Mouse (Mus musculus) forebrain, postnatal 0 days (tissue): ENCODE measurements around the gene Ttc34. TPM values are rescaled to one million over a fixed set of nuclear protein-coding genes. Genes with fewer than 3 reads are reported as not detected.

Source experiments
- ATAC-seq: fragments of 200-750 bp; cut with Nextera tagmentation; 2 replicates; pipeline ENCODE4 v1.8.0; 2017; ENCODE audit warnings: mild to moderate bottlenecking, moderate library complexity
- DNase-seq: peaks from one replicate; pipeline ENCODE4 v3.0.0-alpha.2; 2015
- H3K27ac ChIP-seq: fragments of 300-500 bp; sonication (generic); 2 replicates; pipeline ENCODE4 v1.5.1; 2014; ENCODE audit warnings: low read depth, mild to moderate bottlenecking, antibody characterized with exemption, low read length, moderate library complexity, mixed read lengths
- H3K27me3 ChIP-seq: fragments of 300-500 bp; sonication (generic); 2 replicates; pipeline ENCODE4 v1.6.1; 2014; ENCODE audit warnings: mild to moderate bottlenecking, low read length, mixed read lengths; ENCODE audit not compliant: insufficient read depth
- H3K36me3 ChIP-seq: fragments of 300-500 bp; sonication (generic); 2 replicates; pipeline ENCODE4 v1.6.1; 2014; ENCODE audit warnings: mild to moderate bottlenecking, moderate library complexity; ENCODE audit not compliant: insufficient read depth
- H3K4me1 ChIP-seq: fragments of 300-500 bp; sonication (generic); 2 replicates; pipeline ENCODE4 v1.6.1; 2014; ENCODE audit warnings: antibody characterized with exemption; ENCODE audit not compliant: insufficient read depth
- H3K4me2 ChIP-seq: fragments of 300-500 bp; sonication (generic); 2 replicates; pipeline ENCODE4 v1.6.1; 2014; ENCODE audit warnings: low read depth, mild to moderate bottlenecking, moderate library complexity
- H3K4me3 ChIP-seq: fragments of 300-500 bp; sonication (generic); 2 replicates; pipeline ENCODE4 v1.5.1; 2014; ENCODE audit warnings: low read depth, low read length, mixed read lengths
- H3K9ac ChIP-seq: fragments of 300-500 bp; sonication (generic); 2 replicates; pipeline ENCODE4 v1.6.1; 2014; ENCODE audit warnings: mild to moderate bottlenecking
- H3K9me3 ChIP-seq: fragments of 300-500 bp; sonication (generic); 2 replicates; pipeline ENCODE4 v1.6.1; 2016; ENCODE audit warnings: low read length
- CTCF ChIP-seq: sonication (generic); IDR thresholded peaks from 2 replicates; pipeline ENCODE4 v1.5.1; 2016; ENCODE audit warnings: antibody characterized with exemption, control low read depth, low read depth
- WGBS: fragments of 180-500 bp; shearing (Covaris S2); extraction: QIAGEN DNeasy Blood & Tissue Kit; methylation state at CpG from one replicate; pipeline ENCODE4 v1.1.7; 2014; 5-methylcytosine and 5-hydroxymethylcytosine counted together
- polyA plus RNA-seq: library from polyadenylated mRNA; unstranded; fragments of >200 nt; fragmentation: Nextera tagmentation; extraction: Ambion mirVana; gene quantifications from 2 replicates; pipeline ENCODE4 v1.2.1, GENCODE M21; 2015
- total RNA-seq: library from RNA; depleted of rRNA; stranded (reverse); fragments of >200 nt; gene quantifications from 2 replicates; pipeline ENCODE4 v1.2.3, GENCODE M21; 2014

Gene Ttc34
- total and polyA plus RNA-seq, 2 experiments from 2014 or later, result 3.6 to 4.1 TPM

- DNase-seq (no peak), ATAC-seq (no peak)
- Histone ChIP-seq H3K4me1 (no peaks in the 10 kb centered on the region), H3K4me3 (no peak overlapping the region), H3K4me2 (no peak overlapping the region), H3K27ac (no peak overlapping the region), H3K9me3 (no peaks in the 10 kb centered on the region), H3K27me3 (peaks cover 13% of the 10 kb centered on the region; the same call in 1 of the 2 replicates), H3K36me3 (no peaks in the 10 kb centered on the region), H3K9ac (no peak overlapping the region)
- TF ChIP-seq CTCF, result no peak
- 88% methylated on average over 13 of the region's 13 CpGs for WGBS
Measured at GRCm38 (mm10) chr4:154838741-154839140, 1.5 kb downstream of the Ttc34 start.

GRCm38 (mm10) chr4:154839406-154839805 is 2.1 kb downstream of the Ttc34 start:
- WGBS, result 39% methylated on average over 11 of the region's 11 CpGs
- Histone ChIP-seq H3K9ac (no peak overlapping the region), H3K27ac (no peak overlapping the region), H3K27me3 (peaks cover 13% of the 10 kb centered on the region; the same call in 1 of the 2 replicates), H3K4me3 (no peak overlapping the region), H3K4me1 (no peaks in the 10 kb centered on the region), H3K9me3 (no peaks in the 10 kb centered on the region), H3K4me2 (no peak overlapping the region), H3K36me3 (no peaks in the 10 kb centered on the region)
- DNase-seq, result no peak
- ATAC-seq, result no peak; the same call in 1 of the 2 replicates
- no peak for TF ChIP-seq CTCF

- no peak for TF ChIP-seq CTCF
- Histone ChIP-seq H3K9ac (no peak overlapping the region), H3K4me3 (no peak overlapping the region), H3K27ac (no peak overlapping the region), H3K9me3 (no peaks in the 10 kb centered on the region), H3K36me3 (no peaks in the 10 kb centered on the region), H3K27me3 (peaks cover 4% of the 10 kb centered on the region; the same call in 1 of the 2 replicates), H3K4me1 (no peaks in the 10 kb centered on the region), H3K4me2 (no peak overlapping the region)
- no peak for ATAC-seq
- 92% methylated on average over 1 of the region's 1 CpGs for WGBS
- DNase-seq, result no peak
Measured at GRCm38 (mm10) chr4:154852696-154853095, 15.4 kb downstream of the Ttc34 start.

- TF ChIP-seq CTCF, result no peak
- Histone ChIP-seq H3K9me3 (no peaks in the 10 kb centered on the region), H3K4me1 (no peaks in the 10 kb centered on the region), H3K27me3 (peaks cover 4% of the 10 kb centered on the region; the same call in 1 of the 2 replicates), H3K4me3 (no peak overlapping the region), H3K27ac (no peak overlapping the region), H3K36me3 (no peaks in the 10 kb centered on the region), H3K9ac (no peak overlapping the region), H3K4me2 (no peak overlapping the region)
- 75% methylated on average over 4 of the region's 4 CpGs for WGBS
- ATAC-seq (no peak), DNase-seq (no peak)
Measured at GRCm38 (mm10) chr4:154853881-154854280, 16.6 kb downstream of the Ttc34 start.

- Histone ChIP-seq H3K9ac (peak overlapping the region; percentile 84; the same call in 1 of the 2 replicates), H3K9me3 (no peaks in the 10 kb centered on the region), H3K27me3 (peaks cover 4% of the 10 kb centered on the region; the same call in 1 of the 2 replicates), H3K27ac (peak overlapping the region; percentile 93; the same call in 1 of the 2 replicates), H3K36me3 (no peaks in the 10 kb centered on the region), H3K4me3 (peak overlapping the region; percentile 57), H3K4me2 (peak overlapping the region; percentile 91), H3K4me1 (no peaks in the 10 kb centered on the region)
- DNase-seq (no peak), ATAC-seq (no peak)
- WGBS, result 56% methylated on average over 12 of the region's 12 CpGs
- no peak for TF ChIP-seq CTCF
Measured at GRCm38 (mm10) chr4:154854676-154855345, 17.6 kb downstream of the Ttc34 start.

- H3K27ac ChIP-seq, result peak overlapping the region; percentile 93
- DNase-seq, result peak; percentile 98
- H3K9me3 ChIP-seq, result no peaks in the 10 kb centered on the region
- peak overlapping the region; percentile 84 for H3K9ac ChIP-seq
- 1% methylated on average over 74 of the region's 110 CpGs for WGBS
- ATAC-seq, result peak; percentile 94
- peak overlapping the region; percentile 91 for H3K4me2 ChIP-seq
- H3K4me3 ChIP-seq, result peak overlapping the region; percentile 57
- TF ChIP-seq CTCF, result peak; percentile 86
- no peaks in the 10 kb centered on the region for H3K36me3 ChIP-seq
- H3K4me1 ChIP-seq, result no peaks in the 10 kb centered on the region
- H3K27me3 ChIP-seq, result peaks cover 4% of the 10 kb centered on the region; the same call in 1 of the 2 replicates
Measured at GRCm38 (mm10) chr4:154855721-154856479, 18.6 kb downstream of the Ttc34 start.

GRCm38 (mm10) chr4:154856480-154856837 is 19.2 kb downstream of the Ttc34 start:
- peak overlapping the region; percentile 57 for H3K4me3 ChIP-seq
- H3K36me3 ChIP-seq, result no peaks in the 10 kb centered on the region
- DNase-seq, result no peak
- peak overlapping the region; percentile 91 for H3K4me2 ChIP-seq
- 21% methylated on average over 9 of the region's 9 CpGs for WGBS
- ATAC-seq, result no peak
- TF ChIP-seq CTCF, result no peak
- peak overlapping the region; percentile 93 for H3K27ac ChIP-seq
- no peaks in the 10 kb centered on the region for H3K4me1 ChIP-seq
- H3K9ac ChIP-seq, result peak overlapping the region; percentile 84; the same call in 1 of the 2 replicates
- H3K27me3 ChIP-seq, result peaks cover 4% of the 10 kb centered on the region; the same call in 1 of the 2 replicates
- H3K9me3 ChIP-seq, result no peaks in the 10 kb centered on the region
